Mouse (Mus musculus) embryo, embryonic 11.5 days (tissue): ENCODE results near the gene Vmn1r40.

Source experiments
- DNase-seq: peaks from one replicate; pipeline ENCODE4 v3.0.0-alpha.2; 2012; ENCODE audit warnings: low read depth, low spot score

The Vmn1r40 gene

GRCm38 (mm10) chr6:89707240-89707639, at the start of gene Vmn1r40:
Gene Vmn1r40, plus strand, starts transcription at chr6:89707540.
- DNase-seq = no peak

GRCm38 (mm10) chr6:89658342-89658741, 49.0 kb upstream of the Vmn1r40 start:
- no peak for DNase-seq

DNA sequence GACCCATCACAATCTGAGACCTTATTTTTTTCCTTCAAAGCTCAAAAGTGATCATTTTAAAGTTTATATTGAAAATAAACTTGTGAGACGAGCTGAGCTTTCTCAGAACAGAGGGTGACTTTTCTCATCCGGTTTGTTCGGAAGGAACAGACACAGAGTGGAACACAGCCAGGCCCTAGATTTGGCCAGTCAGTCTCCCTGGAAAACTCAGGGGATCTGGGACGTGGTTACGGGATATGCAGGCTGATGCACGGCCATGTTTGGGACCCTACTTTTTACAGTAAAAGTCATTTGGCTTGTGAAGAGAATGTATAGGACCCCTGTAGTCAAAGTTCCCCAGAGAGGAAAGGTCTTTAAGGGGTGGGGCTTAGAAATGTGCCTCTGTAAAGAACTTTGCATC, 48.4 kb upstream of the Vmn1r40 start:
- DNase-seq = no peak

DNA sequence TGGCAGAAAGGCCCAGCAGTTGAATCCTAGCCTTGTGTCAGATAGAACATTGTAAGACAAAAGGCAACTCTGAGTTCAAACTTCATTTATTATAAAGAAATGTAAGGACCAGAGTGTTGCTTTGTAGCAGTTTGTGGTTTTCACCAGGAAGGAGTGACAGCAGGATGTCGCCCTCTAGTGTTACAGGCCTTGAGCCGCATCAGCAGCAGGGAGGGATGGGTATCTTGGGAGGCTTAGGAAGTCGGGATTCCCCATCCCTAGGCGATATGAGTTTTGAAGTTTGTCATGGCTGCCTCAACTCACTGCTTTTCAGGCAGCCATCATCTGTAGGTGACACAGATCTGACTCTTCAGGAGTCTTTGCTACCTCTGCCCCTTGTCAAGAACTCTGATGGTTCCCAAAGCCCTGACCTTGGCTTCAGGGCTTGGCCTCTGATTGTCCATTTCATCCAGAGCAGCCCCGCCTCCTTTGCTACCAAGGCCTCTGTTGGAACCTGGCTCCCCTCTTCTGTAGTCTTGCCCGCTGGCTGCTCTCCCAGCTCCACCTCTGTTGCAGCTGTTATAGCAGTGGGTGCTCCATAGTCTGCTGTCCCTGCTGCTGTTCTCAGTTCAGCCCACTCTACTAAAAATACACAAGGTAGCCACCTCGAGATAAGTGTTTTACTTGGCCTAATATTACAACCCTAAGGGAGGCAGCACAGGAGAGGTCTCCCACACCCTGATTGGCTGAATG, 47.5 kb upstream of the Vmn1r40 start:
- DNase-seq = no peak

- DNase-seq = no peak
Observed at GRCm38 (mm10) chr6:89660490-89660889, 46.9 kb upstream of the Vmn1r40 start.

DNA sequence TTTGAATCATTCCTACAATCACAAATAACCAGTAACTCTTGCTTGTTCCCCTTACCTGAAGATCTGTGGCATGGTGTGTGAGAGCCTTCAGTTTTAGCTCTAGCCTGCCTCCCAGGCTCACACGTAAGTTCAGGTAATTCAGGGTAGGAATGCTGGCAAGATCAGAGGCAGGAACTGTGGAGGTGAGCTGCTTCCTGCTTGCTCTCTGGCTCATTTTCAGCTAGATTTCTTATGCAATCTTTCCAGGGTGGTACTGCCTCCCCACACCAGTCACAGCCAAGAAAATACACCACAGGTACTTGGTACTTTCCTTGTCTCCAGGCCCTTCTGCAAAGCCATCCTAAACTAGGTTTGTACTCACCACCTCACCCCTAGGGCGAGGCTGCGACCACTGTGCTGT, 44.8 kb upstream of the Vmn1r40 start:
- DNase-seq = no peak

- no peak for DNase-seq
Observed at GRCm38 (mm10) chr6:89665155-89665554, 42.2 kb upstream of the Vmn1r40 start.

- no peak for DNase-seq
Observed at GRCm38 (mm10) chr6:89665667-89666066, 41.7 kb upstream of the Vmn1r40 start.

- no peak for DNase-seq
Observed at GRCm38 (mm10) chr6:89666976-89667375, 40.4 kb upstream of the Vmn1r40 start.

- no peak for DNase-seq
Observed at GRCm38 (mm10) chr6:89669556-89669955, 37.8 kb upstream of the Vmn1r40 start.

- DNase-seq = no peak
Observed at GRCm38 (mm10) chr6:89671431-89671830, 35.9 kb upstream of the Vmn1r40 start.

GRCm38 (mm10) chr6:89672641-89673040, 34.7 kb upstream of the Vmn1r40 start:
- no peak for DNase-seq

- no peak for DNase-seq
Observed at GRCm38 (mm10) chr6:89673135-89673780, 34.1 kb upstream of the Vmn1r40 start.

- no peak for DNase-seq
Observed at GRCm38 (mm10) chr6:89678522-89678921, 28.8 kb upstream of the Vmn1r40 start.

- DNase-seq = peak; percentile 71
Observed at GRCm38 (mm10) chr6:89679291-89679835, 28.0 kb upstream of the Vmn1r40 start.

- peak; percentile 69 for DNase-seq
Observed at GRCm38 (mm10) chr6:89680155-89680554, 27.2 kb upstream of the Vmn1r40 start.

GRCm38 (mm10) chr6:89684231-89684630, 23.1 kb upstream of the Vmn1r40 start:
- no peak for DNase-seq

GRCm38 (mm10) chr6:89687100-89687499, 20.2 kb upstream of the Vmn1r40 start:
- DNase-seq = no peak

- no peak for DNase-seq
Observed at GRCm38 (mm10) chr6:89706624-89707023, 716 bp upstream of the Vmn1r40 start.

DNA sequence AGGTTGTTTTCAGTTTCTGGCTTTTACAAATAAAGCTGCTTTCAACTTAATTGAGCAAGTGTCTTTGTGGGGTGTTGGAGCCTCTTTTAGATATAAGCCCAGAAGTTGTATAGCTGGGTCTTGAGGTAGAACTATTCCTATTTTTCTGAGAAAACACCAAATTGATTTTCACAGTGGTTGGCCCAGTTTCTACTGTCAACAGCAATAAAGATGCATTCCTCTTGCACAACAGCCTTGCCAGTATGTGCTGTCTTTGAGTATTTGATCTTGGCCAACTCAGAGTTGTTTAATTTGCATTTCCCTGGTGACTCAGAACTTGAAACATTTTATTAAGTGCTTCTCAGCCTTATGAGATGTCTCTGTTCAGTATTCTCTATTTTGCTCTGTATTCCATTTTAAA, 10.7 kb downstream of the Vmn1r40 start:
- DNase-seq = no peak

- DNase-seq = no peak
Observed at GRCm38 (mm10) chr6:89740466-89740865, 33.1 kb downstream of the Vmn1r40 start, which contains the start of gene Vmn1r41. Gene Vmn1r41, plus strand, starts transcription at chr6:89740766.

DNA sequence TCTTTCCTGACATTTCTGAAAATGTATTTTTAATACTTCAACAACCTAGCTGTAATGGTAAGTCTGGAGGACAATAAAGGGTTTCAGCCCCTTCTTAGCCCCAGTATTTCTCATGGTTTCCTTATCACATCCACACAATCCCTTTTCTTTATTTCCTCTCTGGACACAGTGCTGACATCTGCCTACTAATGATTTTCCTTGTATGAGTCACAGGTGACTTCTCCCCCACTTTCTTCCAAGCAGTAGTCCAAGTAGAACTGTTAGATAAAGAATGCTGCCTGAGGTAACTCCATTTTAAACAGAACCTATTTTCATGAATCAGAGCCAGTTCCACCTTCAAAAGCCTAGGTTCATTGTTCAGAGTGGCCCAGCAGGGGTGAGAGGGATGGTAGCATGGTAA, 35.5 kb downstream of the Vmn1r40 start:
- no peak for DNase-seq
